Mouse (Mus musculus) cerebellum, adult 2 months (tissue): ENCODE data around the gene Olfr711. TPM values are rescaled to one million over a fixed set of nuclear protein-coding genes. Genes with fewer than 3 reads are reported as not detected.

Experiments used
- polyA plus RNA-seq: library from polyadenylated mRNA; depleted of rRNA; stranded (reverse); fragments of >200 nt; gene quantifications from 2 replicates; pipeline ENCODE4 v1.2.3, GENCODE M21; 2012; rRNA removed

Gene Olfr711
- polyA plus RNA-seq, 1 experiment, result not detected

Other genes with a start within 250 kb of the Olfr711 start
- not detected in 2 replicates for gene Olfr697, start 233.0 kb downstream of the Olfr711 start, polyA plus RNA-seq
- not detected in 2 replicates for gene Olfr698, start 220.1 kb downstream of the Olfr711 start, polyA plus RNA-seq
- not detected in 2 replicates for gene Olfr699, start 182.3 kb downstream of the Olfr711 start, polyA plus RNA-seq
- gene Olfr700, start 166.6 kb downstream of the Olfr711 start, polyA plus RNA-seq, result not detected in 2 replicates
- gene Olfr701, start 161.3 kb downstream of the Olfr711 start, polyA plus RNA-seq, result not detected in 2 replicates
- gene Olfr702, start 141.6 kb downstream of the Olfr711 start, polyA plus RNA-seq, result not detected in 2 replicates
- not detected in 2 replicates for gene Olfr703, start 132.1 kb downstream of the Olfr711 start, polyA plus RNA-seq
- gene Olfr704, start 112.3 kb downstream of the Olfr711 start, polyA plus RNA-seq, result not detected in 2 replicates
- gene Olfr705, start 98.6 kb downstream of the Olfr711 start, polyA plus RNA-seq, result not detected in 2 replicates
- gene Olfr706, start 87.3 kb downstream of the Olfr711 start, polyA plus RNA-seq, result not detected in 2 replicates
- not detected in 2 replicates for gene Olfr707, start 74.2 kb downstream of the Olfr711 start, polyA plus RNA-seq
- gene Olfr1532-ps1, start 67.5 kb downstream of the Olfr711 start, polyA plus RNA-seq, result not detected in 2 replicates
- gene Olfr709-ps1, start 43.2 kb downstream of the Olfr711 start, polyA plus RNA-seq, result not detected in 2 replicates
- gene Olfr710, start 27.1 kb downstream of the Olfr711 start, polyA plus RNA-seq, result not detected in 2 replicates
- gene Olfr6, start 11.5 kb downstream of the Olfr711 start, polyA plus RNA-seq, result not detected in 2 replicates
- not detected in 2 replicates for gene Olfr2, start 30.6 kb upstream of the Olfr711 start, polyA plus RNA-seq
- gene Olfr713, start 55.7 kb upstream of the Olfr711 start, polyA plus RNA-seq, result not detected in 2 replicates
- gene Olfr714, start 95.5 kb upstream of the Olfr711 start, polyA plus RNA-seq, result not detected in 2 replicates
- not detected in 2 replicates for gene Olfr17, start 117.8 kb upstream of the Olfr711 start, polyA plus RNA-seq
- not detected in 2 replicates for gene Olfr715b, start 134.9 kb upstream of the Olfr711 start, polyA plus RNA-seq
- not detected in 2 replicates for gene Olfr715, start 155.6 kb upstream of the Olfr711 start, polyA plus RNA-seq
- not detected in 2 replicates for gene Olfr716, start 162.9 kb upstream of the Olfr711 start, polyA plus RNA-seq
- not detected in 2 replicates for gene Nlrp14, start 191.5 kb upstream of the Olfr711 start, polyA plus RNA-seq
- not detected in 2 replicates for gene Rbmxl2, start 234.0 kb upstream of the Olfr711 start, polyA plus RNA-seq